Mouse (Mus musculus): Measurements from ENCODE around the gene Slc35b4.

GRCm38 (mm10) chr6:34181961-34182360 is 5.0 kb upstream of the Slc35b4 start:
- TF ChIP-seq CTCF (IDR thresholded peaks at IDR 0.05; ENCODE audit: extremely low read depth, insufficient read length, insufficient replicate concordance, low read depth, low read length) (no peak), POLR2A (IDR thresholded peaks at IDR 0.05; ENCODE audit: low read depth, low read length) (no peak)

Measured in small intestine, adult 2 months (tissue).